In the genomic region with DNA sequence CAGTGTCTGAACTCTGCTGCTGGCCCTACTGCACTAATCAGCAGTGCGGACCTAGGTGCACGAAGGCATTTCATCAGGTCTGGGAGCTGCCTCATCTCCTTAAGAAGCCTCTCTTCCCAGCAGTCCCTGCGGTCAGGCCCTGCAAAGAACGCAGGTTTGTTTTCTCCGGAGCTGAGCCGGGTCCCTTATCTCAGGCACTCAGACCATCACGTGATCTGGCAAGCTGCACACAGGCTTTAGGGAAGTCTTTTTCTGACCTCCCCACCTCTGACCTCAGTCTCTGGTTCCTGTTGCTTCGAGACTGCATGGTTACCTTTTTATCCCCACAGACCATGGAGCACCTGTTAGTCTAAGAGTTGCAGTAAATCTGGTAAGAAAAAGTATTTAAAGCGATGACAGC, we compare ENCODE assay signal across 9 mouse cellular contexts. TPM values are rescaled to one million over a fixed set of nuclear protein-coding genes. Genes with fewer than 3 reads are reported as not detected.
A peak's percentile ranks its signal among the peaks of the same experiment; 100 is the strongest.
DNase-seq lines count a peak whose midpoint lies in the region; ATAC-seq lines count a peak whose summit lies in the region.
"Had no signal": no experiment of that assay in that cellular context is flagged by ENCODE, and none has a peak within 500 bp of the region (broad histone marks: within the 10 kb centered on the region; RNA-seq: fewer than 3 reads in every experiment).

No protein-coding gene starts in this region.

- H3K9me3 ChIP-seq in liver, embryonic 11.5 days (ENCODE audit: control insufficient read depth, low read length) = no peaks in the 10 kb centered on the region
- no peaks in the 10 kb centered on the region for H3K9me3 ChIP-seq in midbrain, embryonic 10.5 days (replicated peaks)

- H3K36me3 ChIP-seq in liver, embryonic 11.5 days (ENCODE audit: control insufficient read depth, insufficient read depth, low read length) = no peaks in the 10 kb centered on the region
- H3K36me3 ChIP-seq in midbrain, embryonic 10.5 days = no peaks in the 10 kb centered on the region

- no peak overlapping the region for H3K4me3 ChIP-seq in liver, embryonic 11.5 days (ENCODE audit: low read depth, low read length)
- no peak overlapping the region for H3K4me3 ChIP-seq in midbrain, embryonic 10.5 days

- H3K27ac ChIP-seq in liver, embryonic 11.5 days (ENCODE audit: low read depth, low read length) = peak overlapping the region; percentile 74
- no peak overlapping the region for H3K27ac ChIP-seq in midbrain, embryonic 10.5 days (replicated peaks)
- H3K27ac ChIP-seq: hindbrain, embryonic 14.5 days had no signal

- H3K4me1 ChIP-seq in liver, embryonic 11.5 days (replicated peaks; ENCODE audit: control insufficient read depth, insufficient read depth, low read length) = peaks cover 40% of the 10 kb centered on the region
- peaks cover 13% of the 10 kb centered on the region for H3K4me1 ChIP-seq in midbrain, embryonic 10.5 days

- peak; percentile 37 for DNase-seq in R1 (ENCODE audit: low read depth, low spot score)
- peak; percentile 62 for DNase-seq in liver, embryonic 11.5 days (ENCODE audit: low spot score)
- no peak for DNase-seq in layer of hippocampus, adult 8-10 months (ENCODE audit: low spot score in 2 of 2)
- no peak for DNase-seq in adrenal gland, postnatal 36 days
- no peak for DNase-seq in urinary bladder, adult 2 months (ENCODE audit: low spot score)
- no peak for DNase-seq in midbrain, embryonic 10.5 days (ENCODE audit: low spot score)

- H3K4me2 ChIP-seq in liver, embryonic 11.5 days = peak overlapping the region; percentile 31
- H3K4me2 ChIP-seq: hindbrain, embryonic 14.5 days had no signal

- H3K27me3 ChIP-seq in liver, embryonic 11.5 days (replicated peaks; ENCODE audit: control insufficient read depth, insufficient read depth, low read length) = no peaks in the 10 kb centered on the region
- no peaks in the 10 kb centered on the region for H3K27me3 ChIP-seq in midbrain, embryonic 10.5 days (ENCODE audit: low read depth, poor library complexity, severe bottlenecking)

- peak; percentile 87 for ATAC-seq in erythroblast, adult 5-6 weeks (replicated peaks; ENCODE audit: low FRiP score, poor library complexity, severe bottlenecking)
- peak; percentile 90 for ATAC-seq in liver, embryonic 11.5 days (replicated peaks; ENCODE audit: low FRiP score)
- ATAC-seq in monocyte, adult 5-6 weeks (replicated peaks; ENCODE audit: insufficient number of reproducible peaks, low FRiP score, low TSS enrichment, poor library complexity, severe bottlenecking) = 0 out of 2 replicates have a peak, but pooled peaks have one; percentile 27

- H3K9ac ChIP-seq in liver, embryonic 11.5 days (ENCODE audit: low read depth, low read length) = peak overlapping the region; percentile 23; the same call in 1 of the 2 replicates
- H3K9ac ChIP-seq: hindbrain, embryonic 14.5 days had no signal

- WGBS in liver, embryonic 11.5 days = 14% methylated on average over 9 of the region's 9 CpGs
- WGBS in midbrain, embryonic 10.5 days = 73% methylated on average over 9 of the region's 9 CpGs

RNA-seq across cellular contexts. Expression of a gene that starts 59.8 kb away (rescaled TPM):
- total RNA-seq in erythroblast, adult 5-6 weeks (2015; ENCODE audit: low replicate concordance) = 1,203 and 1,240 TPM in 2 replicates
- total RNA-seq in erythroblast, adult 5-6 weeks (2017; ENCODE audit: low replicate concordance) = 858 and 892 TPM in 2 replicates
- 14.4 and 15.8 TPM in 2 replicates for polyA plus RNA-seq in liver, embryonic 11.5 days (2014; fragmentation: Nextera tagmentation; extraction: Ambion mirVana)
- total RNA-seq in monocyte, adult 5-6 weeks (2017) = 31.9 to 45.7 TPM (median 34.4 TPM) in 3 replicates
- 100 to 1,000 TPM; 129 to 159 (median 149) TPM for total RNA-seq in layer of hippocampus, adult 8-10 months (2022)
- total RNA-seq in adrenal gland, postnatal 36 days (2021) = 100 to 1,000 TPM; 136 to 373 TPM
- polyA plus RNA-seq in urinary bladder, adult 2 months (2012; rRNA removed) = 19.9 and 23.8 TPM in 2 replicates
- 3.5 and 5.6 TPM in 2 replicates for polyA plus RNA-seq in midbrain, embryonic 10.5 days (2016; fragmentation: Nextera tagmentation; extraction: Ambion mirVana)

Comparison
In these comparisons a context has a peak if more than half of its experiments do, and no peak if none do; other contexts are left out.
1. DNase-seq: peak in R1 (single experiment) and liver, embryonic 11.5 days (single experiment); none in layer of hippocampus, adult 8-10 months (0 of 2), adrenal gland, postnatal 36 days (0 of 2), urinary bladder, adult 2 months (single experiment) and midbrain, embryonic 10.5 days (single experiment).
2. ATAC-seq: peak in every context shown above with its lines; median percentile 90 in liver, embryonic 11.5 days; 87 in erythroblast, adult 5-6 weeks; 27 in monocyte, adult 5-6 weeks.